Mouse (Mus musculus): ENCODE results near the gene Fzr1. TPM values are rescaled to one million over a fixed set of nuclear protein-coding genes. Genes with fewer than 3 reads are reported as not detected.

The Fzr1 gene
- polyA plus RNA-seq, 1 experiment: 62.5 TPM

- TF ChIP-seq GATA1 (IDR thresholded peaks at IDR 0.05; ENCODE audit: low read length) (no peak), TAL1 (IDR thresholded peaks at IDR 0.05; ENCODE audit: low read length) (no peak)
- H3K4me3 ChIP-seq (replicated peaks): no peak overlapping the region
- H3K36me3 ChIP-seq (ENCODE audit: control insufficient read depth): no peaks in the 10 kb centered on the region; the same call in 1 of the 2 replicates
- no peaks in the 10 kb centered on the region; the same call in 1 of the 2 replicates for H3K9me3 ChIP-seq (ENCODE audit: control insufficient read depth, low read length)
- peaks cover 61% of the 10 kb centered on the region for H3K27me3 ChIP-seq (ENCODE audit: control insufficient read depth)
- H3K4me1 ChIP-seq (ENCODE audit: control insufficient read depth): peaks cover 47% of the 10 kb centered on the region
Measured at GRCm38 (mm10) chr10:81406504-81407440, 28.5 kb upstream of the Fzr1 start.

DNA sequence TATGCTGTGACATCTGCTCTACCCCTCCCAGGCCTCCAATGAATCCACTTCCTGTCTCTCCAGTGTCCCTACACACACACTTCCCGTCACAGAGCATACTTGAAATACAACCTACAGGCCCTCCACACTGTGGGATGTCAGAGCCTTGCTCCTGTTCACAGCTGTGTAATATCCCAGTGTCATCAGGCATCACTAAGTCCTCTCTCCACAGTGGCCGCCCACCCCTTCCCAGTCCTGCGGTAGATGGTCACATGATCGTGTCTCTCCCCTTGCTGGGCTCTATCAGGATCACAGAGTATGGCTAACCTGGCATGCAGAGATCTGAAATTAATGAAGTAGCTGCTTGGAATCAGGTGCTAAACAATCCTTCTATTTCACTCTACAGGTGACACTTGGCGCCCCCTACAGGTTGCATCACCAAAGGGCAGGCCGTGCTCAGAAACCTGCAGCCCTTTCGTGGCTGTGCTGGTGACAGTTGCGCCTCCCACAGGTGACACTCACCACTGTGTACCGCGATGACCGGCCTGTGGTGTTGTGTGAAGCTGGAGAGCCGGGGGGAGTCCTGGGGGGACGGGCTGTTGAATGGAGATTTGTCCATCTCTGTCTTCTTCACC is 27.4 kb upstream of the Fzr1 start:
- Histone ChIP-seq H3K9me3 (ENCODE audit: control insufficient read depth, low read length) (no peaks in the 10 kb centered on the region; the same call in 1 of the 2 replicates), H3K4me3 (replicated peaks) (no peak overlapping the region), H3K36me3 (ENCODE audit: control insufficient read depth) (no peaks in the 10 kb centered on the region; the same call in 1 of the 2 replicates), H3K27me3 (ENCODE audit: control insufficient read depth) (peaks cover 63% of the 10 kb centered on the region), H3K4me1 (ENCODE audit: control insufficient read depth) (peaks cover 49% of the 10 kb centered on the region)
- no peak for TF ChIP-seq GATA1 (IDR thresholded peaks at IDR 0.05; ENCODE audit: low read length)
- TF ChIP-seq TAL1 (IDR thresholded peaks at IDR 0.05; ENCODE audit: low read length): no peak

- Histone ChIP-seq H3K27me3 (ENCODE audit: control insufficient read depth) (peaks cover 65% of the 10 kb centered on the region), H3K36me3 (ENCODE audit: control insufficient read depth) (peaks cover 3% of the 10 kb centered on the region; the same call in 1 of the 2 replicates), H3K4me3 (replicated peaks) (no peak overlapping the region), H3K9me3 (ENCODE audit: control insufficient read depth, low read length) (no peaks in the 10 kb centered on the region; the same call in 1 of the 2 replicates), H3K4me1 (ENCODE audit: control insufficient read depth) (peaks cover 44% of the 10 kb centered on the region)
- TF ChIP-seq GATA1 (IDR thresholded peaks at IDR 0.05; ENCODE audit: low read length): no peak
- no peak for TF ChIP-seq TAL1 (IDR thresholded peaks at IDR 0.05; ENCODE audit: low read length)
Measured at GRCm38 (mm10) chr10:81404720-81405119, 26.4 kb upstream of the Fzr1 start.

DNA sequence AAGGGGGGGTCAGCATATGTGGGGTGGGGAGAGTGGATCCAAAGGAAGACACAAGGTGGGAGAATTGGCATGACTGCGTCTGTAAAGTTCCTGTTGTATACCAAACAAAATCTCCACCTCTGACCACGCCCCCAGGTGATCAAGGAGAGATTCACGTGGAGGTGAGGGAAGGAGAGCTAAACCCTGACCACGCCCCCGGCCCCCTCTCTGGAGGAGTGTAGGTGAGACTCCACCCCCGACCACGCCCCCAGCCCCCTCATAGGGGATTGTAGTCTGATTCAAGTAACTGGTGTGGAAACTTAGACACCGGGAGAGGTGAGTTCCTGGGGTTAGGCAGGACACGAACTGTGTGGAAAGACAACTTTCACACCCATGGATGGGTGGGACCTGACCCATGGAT is 25.8 kb upstream of the Fzr1 start:
- Histone ChIP-seq H3K36me3 (ENCODE audit: control insufficient read depth) (peaks cover 3% of the 10 kb centered on the region; the same call in 1 of the 2 replicates), H3K9me3 (ENCODE audit: control insufficient read depth, low read length) (no peaks in the 10 kb centered on the region; the same call in 1 of the 2 replicates), H3K4me3 (replicated peaks) (no peak overlapping the region), H3K27me3 (ENCODE audit: control insufficient read depth) (peaks cover 65% of the 10 kb centered on the region), H3K4me1 (ENCODE audit: control insufficient read depth) (peaks cover 40% of the 10 kb centered on the region)
- TF ChIP-seq GATA1 (IDR thresholded peaks at IDR 0.05; ENCODE audit: low read length) (no peak), TAL1 (IDR thresholded peaks at IDR 0.05; ENCODE audit: low read length) (no peak)

DNA sequence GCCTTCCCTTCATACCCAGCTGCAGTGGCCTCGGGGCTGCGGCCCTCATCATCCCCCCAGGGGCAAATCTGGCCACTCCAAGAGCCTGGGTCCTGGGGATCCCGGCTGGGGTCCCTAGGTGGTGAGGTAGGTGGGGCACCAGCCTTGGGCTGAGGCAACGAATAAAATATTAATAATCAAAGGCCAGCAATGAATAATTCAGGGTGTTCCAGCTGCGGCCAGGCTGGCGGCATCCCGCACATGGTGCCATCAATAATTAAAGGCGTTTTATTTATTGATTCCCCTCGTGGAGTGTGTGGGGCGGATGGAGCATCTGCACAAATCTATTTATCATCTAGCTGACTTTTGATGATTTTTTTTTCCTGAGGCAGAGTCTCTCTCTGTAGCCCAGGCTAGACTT is 25.2 kb upstream of the Fzr1 start:
- TF ChIP-seq GATA1 (IDR thresholded peaks at IDR 0.05; ENCODE audit: low read length) (no peak), TAL1 (IDR thresholded peaks at IDR 0.05; ENCODE audit: low read length) (no peak)
- no peaks in the 10 kb centered on the region; the same call in 1 of the 2 replicates for H3K9me3 ChIP-seq (ENCODE audit: control insufficient read depth, low read length)
- H3K4me1 ChIP-seq (ENCODE audit: control insufficient read depth): peaks cover 35% of the 10 kb centered on the region
- peaks cover 59% of the 10 kb centered on the region for H3K27me3 ChIP-seq (ENCODE audit: control insufficient read depth)
- H3K4me3 ChIP-seq (replicated peaks): no peak overlapping the region
- H3K36me3 ChIP-seq (ENCODE audit: control insufficient read depth): peaks cover 3% of the 10 kb centered on the region; the same call in 1 of the 2 replicates

DNA sequence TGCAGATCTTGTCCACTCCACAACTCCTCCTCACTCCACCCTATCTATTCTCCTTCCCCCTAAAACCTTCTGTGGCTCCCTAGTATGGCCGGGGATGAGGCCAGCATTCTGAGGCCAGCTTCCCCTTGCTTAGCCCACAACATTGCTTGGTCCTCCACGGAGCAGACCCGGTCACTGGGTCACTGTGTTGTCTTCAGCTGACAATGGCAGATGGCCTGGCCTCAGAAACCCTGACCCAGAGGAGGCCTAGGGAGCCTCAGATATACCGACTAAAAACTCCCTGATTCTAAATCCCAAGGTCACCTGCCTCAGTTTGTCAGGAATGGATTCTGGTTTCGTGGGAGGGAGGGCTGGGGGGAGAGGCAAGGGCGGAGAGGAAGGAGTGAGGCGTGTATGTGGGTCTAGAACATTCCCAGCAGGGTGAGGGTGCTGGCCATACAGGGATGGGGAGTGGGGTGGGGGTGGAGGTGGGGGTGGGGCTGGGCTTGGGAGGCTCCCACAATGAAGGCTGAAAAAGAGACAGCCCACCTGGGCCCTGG is 24.0 kb upstream of the Fzr1 start:
- peaks cover 3% of the 10 kb centered on the region; the same call in 1 of the 2 replicates for H3K36me3 ChIP-seq (ENCODE audit: control insufficient read depth)
- peaks cover 29% of the 10 kb centered on the region for H3K4me1 ChIP-seq (ENCODE audit: control insufficient read depth)
- peaks cover 47% of the 10 kb centered on the region for H3K27me3 ChIP-seq (ENCODE audit: control insufficient read depth)
- TF ChIP-seq GATA1 (IDR thresholded peaks at IDR 0.05; ENCODE audit: low read length): no peak
- no peak for TF ChIP-seq TAL1 (IDR thresholded peaks at IDR 0.05; ENCODE audit: low read length)
- no peaks in the 10 kb centered on the region for H3K9me3 ChIP-seq (ENCODE audit: control insufficient read depth, low read length)
- no peak overlapping the region for H3K4me3 ChIP-seq (replicated peaks)

DNA sequence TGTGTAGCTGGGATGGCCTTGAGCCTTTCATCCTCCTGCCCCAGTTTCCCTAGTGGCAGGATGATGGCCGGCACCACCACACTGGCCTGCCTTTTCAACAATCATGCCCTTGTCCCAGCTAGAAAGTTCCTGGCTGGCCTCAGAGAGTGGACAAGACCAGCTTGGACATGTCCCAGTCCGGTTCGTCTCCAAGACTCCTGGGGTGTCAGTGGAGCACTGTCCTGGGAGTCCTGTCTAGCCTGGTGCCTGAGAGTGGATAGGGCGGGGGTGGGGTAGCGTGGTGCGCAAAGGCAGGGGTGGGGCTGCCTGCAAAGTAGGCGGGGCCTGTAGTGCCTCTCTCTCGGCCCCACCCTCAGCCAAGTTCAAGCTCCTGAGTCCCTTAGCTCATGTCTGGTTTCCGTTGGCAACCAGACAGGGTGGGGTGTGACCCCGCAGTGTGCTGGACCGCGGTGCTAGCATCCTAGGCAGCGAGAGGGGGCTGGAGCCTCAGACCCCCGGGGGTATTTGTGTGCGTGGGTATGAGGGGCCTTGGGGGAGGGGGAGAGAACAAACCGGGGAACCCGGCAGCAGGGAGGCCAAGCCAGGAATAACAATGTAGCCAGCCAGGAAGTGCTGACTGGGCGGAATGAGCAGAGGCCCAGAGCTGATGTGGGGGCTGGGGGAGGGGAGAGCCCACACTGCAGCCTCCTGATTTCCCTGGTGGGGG is 23.4 kb upstream of the Fzr1 start:
- TF ChIP-seq TAL1 (IDR thresholded peaks at IDR 0.05; ENCODE audit: low read length) (no peak), GATA1 (IDR thresholded peaks at IDR 0.05; ENCODE audit: low read length) (no peak)
- Histone ChIP-seq H3K4me3 (replicated peaks) (no peak overlapping the region), H3K27me3 (ENCODE audit: control insufficient read depth) (peaks cover 41% of the 10 kb centered on the region), H3K36me3 (ENCODE audit: control insufficient read depth) (peaks cover 5% of the 10 kb centered on the region; the same call in 1 of the 2 replicates), H3K9me3 (ENCODE audit: control insufficient read depth, low read length) (no peaks in the 10 kb centered on the region), H3K4me1 (ENCODE audit: control insufficient read depth) (peaks cover 28% of the 10 kb centered on the region)

DNA sequence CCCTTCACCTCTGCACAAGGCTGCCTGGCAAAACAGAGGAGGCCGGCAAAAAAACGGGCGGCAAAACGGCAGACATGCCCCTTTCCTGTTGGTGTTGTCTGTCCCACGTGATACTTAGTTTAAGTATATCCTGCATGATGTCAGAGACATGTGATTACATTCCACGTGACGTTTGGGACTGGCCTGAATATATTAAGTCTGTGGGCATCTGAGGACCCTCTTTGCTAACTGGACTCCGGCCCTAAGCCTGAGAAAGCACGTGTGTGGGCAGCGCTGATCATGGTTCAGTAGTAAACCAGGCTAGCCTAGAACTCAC is 22.8 kb upstream of the Fzr1 start:
- no peak for TF ChIP-seq GATA1 (IDR thresholded peaks at IDR 0.05; ENCODE audit: low read length)
- no peak for TF ChIP-seq TAL1 (IDR thresholded peaks at IDR 0.05; ENCODE audit: low read length)
- H3K4me1 ChIP-seq (ENCODE audit: control insufficient read depth): peaks cover 28% of the 10 kb centered on the region
- peaks cover 36% of the 10 kb centered on the region for H3K27me3 ChIP-seq (ENCODE audit: control insufficient read depth)
- H3K36me3 ChIP-seq (ENCODE audit: control insufficient read depth): peaks cover 5% of the 10 kb centered on the region; the same call in 1 of the 2 replicates
- H3K4me3 ChIP-seq (replicated peaks): no peak overlapping the region
- H3K9me3 ChIP-seq (ENCODE audit: control insufficient read depth, low read length): no peaks in the 10 kb centered on the region
